Mouse (Mus musculus) left cerebral cortex, postnatal 36 days (tissue): ENCODE data around the gene Medag. TPM values are rescaled to one million over a fixed set of nuclear protein-coding genes. Genes with fewer than 3 reads are reported as not detected.

Experiments
- DNase-seq, 2 experiments: peaks; one replicate each; pipeline ENCODE4 v3.0.0; 2021 to 2022; ENCODE audit warnings: low spot score in 2 of 2, mixed read lengths in 1 of 2
- intact Hi-C: fragments of 180-260 bp; cut with DNase I; formaldehyde crosslinking; loops from one replicate; pipeline ENCODE4 v1.15.1; 2025
- total RNA-seq, 2 experiments: library from RNA; stranded (reverse); gene quantifications; 2 replicates each; pipeline ENCODE4 v1.2.3; 2021

Medag gene
- total RNA-seq, 2 experiments from 2014 or later = 14.5 to 16.5 TPM

GRCm38 (mm10) chr5:149380388-149380916 is 31.1 kb upstream of the Medag start:
- intact Hi-C loops = loop anchor here (5.0 kb wide), 1 partner anchor 62 kb away; no protein-coding TSS in a partner anchor

GRCm38 (mm10) chr5:149381948-149382347 is 29.6 kb upstream of the Medag start:
- DNase-seq = no peak
- intact Hi-C loops = loop anchor here (5.0 kb wide), 1 partner anchor 60 kb away; no protein-coding TSS in a partner anchor

More at GRCm38 (mm10) chr5:149380388-149380916, 31.1 kb upstream of the Medag start:
- peak; percentile 56 to 60 for DNase-seq

- no peak for DNase-seq
- intact Hi-C loops = loop anchor here (5.0 kb wide), 1 partner anchor 60 kb away; no protein-coding TSS in a partner anchor
These were observed 28.9 kb upstream of the Medag start for GRCm38 (mm10) chr5:149382601-149383000.

DNA sequence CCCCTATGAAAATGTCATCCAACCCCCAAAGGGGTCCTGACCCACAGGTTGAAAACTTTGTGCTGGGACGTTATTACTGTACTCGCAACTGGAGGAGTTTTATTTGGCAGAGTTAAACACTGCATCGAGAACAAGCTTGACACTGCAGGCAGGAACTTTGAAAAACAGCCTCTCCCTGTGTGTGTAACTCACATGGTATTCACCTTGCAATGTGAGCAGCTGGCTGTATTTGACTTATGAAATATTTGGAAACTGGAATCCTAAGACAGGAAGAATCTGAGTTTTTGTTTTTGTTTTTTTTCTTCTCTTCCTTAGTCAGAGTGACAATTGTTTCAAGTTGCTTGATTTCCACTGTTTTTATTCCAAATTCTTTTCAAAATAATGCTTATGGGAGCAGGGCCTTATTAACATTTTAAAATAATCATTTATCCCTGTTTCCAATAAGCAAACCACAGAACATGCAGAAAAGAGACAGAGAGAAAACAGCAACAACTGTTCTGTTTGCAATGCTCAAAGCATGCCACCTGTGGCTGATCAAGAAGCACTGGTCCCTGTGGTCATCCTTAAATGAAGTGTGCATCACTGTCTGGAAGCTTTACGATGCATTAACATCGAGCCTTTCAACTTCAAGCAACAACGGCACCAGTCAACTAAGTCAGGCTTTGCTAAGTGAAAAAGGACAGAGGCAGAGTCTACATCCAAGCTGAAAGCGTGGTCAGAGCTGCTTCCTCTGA is 26.2 kb upstream of the Medag start:
- intact Hi-C loops = no loop called here
- no peak for DNase-seq

DNA sequence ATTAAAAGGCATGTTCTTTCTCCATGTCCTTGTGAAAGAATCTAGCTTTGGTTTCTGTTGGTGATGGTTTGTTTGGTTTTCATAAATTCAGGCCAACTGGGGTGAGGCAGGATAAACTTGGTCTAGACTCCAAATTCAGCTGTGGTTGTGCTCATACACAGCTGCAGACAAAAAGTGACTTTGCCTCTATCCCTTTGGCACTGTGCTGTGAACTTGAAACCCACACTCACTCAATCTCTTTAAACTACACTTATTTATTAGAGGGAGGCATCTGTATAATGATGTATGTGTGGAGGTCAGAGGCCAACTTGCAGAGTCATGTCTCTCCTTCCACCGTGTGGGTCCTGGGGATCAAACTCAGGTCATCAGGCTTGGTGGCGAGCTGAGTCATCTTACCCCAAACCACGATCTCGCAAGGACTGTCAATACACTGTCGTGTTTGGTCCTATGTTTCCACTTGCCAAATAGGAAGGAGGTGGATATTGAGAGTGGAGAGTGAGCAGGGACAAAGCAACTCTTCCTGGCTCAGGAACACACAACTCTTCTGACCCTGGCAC is 25.2 kb upstream of the Medag start:
- intact Hi-C loops = no loop called here
- DNase-seq = no peak

GRCm38 (mm10) chr5:149388947-149389346 is 22.6 kb upstream of the Medag start:
- intact Hi-C loops = no loop called here

DNA sequence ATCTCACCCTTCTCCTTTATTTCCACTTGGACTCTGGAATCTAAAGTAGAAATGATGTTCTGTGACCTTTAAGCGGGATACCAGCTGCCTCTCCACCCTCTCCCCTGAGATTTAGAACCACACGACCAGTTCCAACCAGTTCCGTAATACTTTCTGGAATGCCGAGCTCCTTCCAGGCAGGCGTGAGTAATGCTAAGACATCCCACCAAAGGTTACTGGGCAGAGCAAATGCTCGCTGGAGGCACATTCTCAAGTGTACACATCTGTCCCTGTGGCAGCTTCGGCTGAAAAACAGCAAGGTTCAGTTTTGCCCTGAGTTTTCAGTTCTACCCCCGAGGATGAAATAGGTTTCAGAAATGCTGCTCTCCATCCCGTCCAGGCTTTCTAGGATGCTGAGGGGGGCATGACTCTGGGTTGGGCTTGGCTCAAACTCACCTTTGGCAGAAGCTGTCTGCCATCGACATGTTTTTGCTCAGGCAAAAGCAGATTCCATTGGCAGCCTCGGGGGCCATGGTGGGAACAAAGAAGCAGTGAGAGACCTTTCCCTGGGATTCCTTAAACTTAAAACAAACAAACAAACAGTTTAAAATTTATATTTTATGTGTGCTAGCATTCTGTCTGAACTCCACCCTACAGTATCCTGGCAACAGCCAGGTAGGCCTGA is 21.9 kb upstream of the Medag start:
- no peak for DNase-seq
- intact Hi-C loops = no loop called here

More at GRCm38 (mm10) chr5:149388947-149389346, 22.6 kb upstream of the Medag start:
- no peak for DNase-seq

DNA sequence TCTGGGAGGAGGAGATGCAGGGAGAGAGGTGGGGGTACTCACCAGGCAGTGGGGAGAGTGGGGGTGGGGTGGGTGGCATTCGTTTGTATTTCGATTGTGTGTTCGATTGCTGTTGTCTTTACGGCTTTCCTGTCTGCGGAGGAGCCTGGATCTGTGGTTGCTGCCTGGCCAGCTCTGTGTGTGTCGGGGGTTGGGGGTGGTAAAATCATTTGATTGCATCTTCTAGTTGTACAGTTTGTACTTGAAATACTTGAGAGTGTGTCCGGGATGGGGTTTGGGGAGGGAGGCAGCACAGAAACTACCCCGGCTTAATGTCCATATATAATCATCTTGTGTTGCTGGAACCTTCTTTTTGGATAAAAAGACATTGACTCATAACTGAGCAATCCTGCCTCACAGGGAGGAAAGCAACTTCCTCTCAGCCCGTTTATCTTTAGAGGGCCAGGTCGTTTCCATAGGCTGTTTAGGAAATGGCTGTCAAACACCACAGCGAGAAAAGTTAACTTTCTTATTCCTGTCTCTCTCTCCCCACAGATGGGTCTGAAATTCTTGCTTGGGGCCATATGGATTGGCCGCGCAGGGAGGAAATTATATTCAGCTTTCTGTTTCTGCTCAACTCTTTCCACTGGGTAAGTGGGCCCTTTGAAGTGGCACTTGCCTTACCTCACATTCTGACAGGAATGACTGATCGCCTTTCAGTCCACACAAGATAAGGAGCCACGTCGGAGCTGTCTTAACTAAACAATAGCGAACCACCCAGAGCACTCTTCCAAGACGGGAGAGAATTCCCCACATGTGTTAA is 19.8 kb upstream of the Medag start:
- no peak for DNase-seq
- intact Hi-C loops = no loop called here

DNA sequence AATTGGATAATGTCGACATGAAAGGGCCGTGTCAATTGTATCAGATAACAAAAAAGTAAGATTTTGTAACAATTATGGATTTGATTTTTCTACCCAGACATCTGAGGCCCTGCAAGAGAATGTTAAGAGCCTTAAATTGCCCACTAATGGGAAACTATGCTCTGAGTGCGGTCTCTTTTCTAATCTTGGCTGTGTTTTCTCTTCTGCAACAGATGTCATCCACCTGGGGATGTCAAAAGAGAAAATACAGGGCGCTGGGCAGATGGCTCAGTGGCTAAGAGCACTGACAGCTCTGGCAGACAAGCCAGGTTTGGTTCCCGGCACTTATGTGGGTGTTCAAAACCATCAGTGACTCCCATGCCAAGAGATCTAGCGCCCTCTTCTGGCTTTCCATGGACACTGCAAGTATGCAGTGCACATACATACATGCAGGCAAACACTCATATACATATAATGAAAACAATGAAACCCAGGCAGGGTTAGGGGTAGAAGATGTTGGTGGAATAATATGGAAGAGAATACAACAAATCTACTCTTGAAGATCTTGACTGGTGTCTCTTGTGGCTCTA is 19.0 kb upstream of the Medag start:
- intact Hi-C loops = no loop called here
- no peak for DNase-seq

DNA sequence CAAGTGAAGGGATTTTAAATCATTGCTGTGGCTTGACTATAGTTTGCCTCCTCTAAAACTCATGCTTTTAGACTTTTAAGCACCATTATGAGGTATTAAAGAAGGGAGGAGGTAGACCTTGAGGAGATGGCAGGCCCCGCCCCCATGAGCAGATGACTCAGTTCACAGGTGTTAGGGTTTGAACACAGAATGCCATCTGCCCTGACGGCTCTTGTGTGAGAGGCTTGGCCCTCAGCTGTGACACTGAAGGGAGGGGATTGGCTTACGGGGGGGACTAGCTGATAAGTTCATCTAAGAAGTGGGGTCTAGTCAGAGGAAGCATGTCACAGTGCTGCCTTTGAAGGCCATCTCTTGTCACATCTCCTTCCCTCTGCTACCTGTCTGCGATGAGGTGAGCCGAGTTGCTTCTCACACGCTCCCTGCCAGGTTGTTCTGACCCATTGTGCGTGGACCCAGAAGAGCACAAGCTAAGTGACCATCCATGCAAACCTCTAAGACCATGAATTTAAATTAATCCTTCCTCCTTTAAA is 10.0 kb upstream of the Medag start:
- no peak for DNase-seq
- intact Hi-C loops = no loop called here

- no peak for DNase-seq
- intact Hi-C loops = no loop called here
These were observed 9.5 kb upstream of the Medag start for GRCm38 (mm10) chr5:149402029-149402428.

GRCm38 (mm10) chr5:149403386-149403785 is 8.2 kb upstream of the Medag start:
- intact Hi-C loops = no loop called here
- DNase-seq = no peak

- intact Hi-C loops = no loop called here
- DNase-seq = no peak
These were observed 6.8 kb upstream of the Medag start for GRCm38 (mm10) chr5:149404710-149405109.

DNA sequence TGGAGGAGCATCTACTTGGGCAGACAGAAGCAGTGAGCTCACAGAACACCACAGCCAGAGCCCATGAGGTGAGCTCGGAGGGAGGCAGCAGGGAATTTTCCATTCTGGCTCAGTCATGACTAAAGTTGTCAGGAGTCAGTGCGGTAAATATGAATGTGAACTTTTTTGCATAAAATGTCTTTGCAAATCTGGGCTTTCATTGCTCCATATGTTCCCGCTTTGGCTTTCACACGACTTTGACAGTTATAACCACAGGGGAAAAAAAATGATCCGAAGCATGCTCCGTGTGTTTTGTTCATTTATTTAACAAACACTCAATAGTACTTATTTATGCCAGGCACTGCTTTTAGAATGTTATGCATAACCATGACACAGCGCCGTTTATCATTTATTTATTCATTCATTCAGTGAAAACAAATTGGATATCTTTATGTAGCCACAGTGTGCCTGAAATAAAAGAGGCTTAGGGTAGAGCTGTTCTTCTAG is 4.7 kb upstream of the Medag start:
- intact Hi-C loops = no loop called here
- peak; percentile 43 to 58 for DNase-seq

GRCm38 (mm10) chr5:149409502-149409901 is 2.0 kb upstream of the Medag start:
- intact Hi-C loops = no loop called here

DNA sequence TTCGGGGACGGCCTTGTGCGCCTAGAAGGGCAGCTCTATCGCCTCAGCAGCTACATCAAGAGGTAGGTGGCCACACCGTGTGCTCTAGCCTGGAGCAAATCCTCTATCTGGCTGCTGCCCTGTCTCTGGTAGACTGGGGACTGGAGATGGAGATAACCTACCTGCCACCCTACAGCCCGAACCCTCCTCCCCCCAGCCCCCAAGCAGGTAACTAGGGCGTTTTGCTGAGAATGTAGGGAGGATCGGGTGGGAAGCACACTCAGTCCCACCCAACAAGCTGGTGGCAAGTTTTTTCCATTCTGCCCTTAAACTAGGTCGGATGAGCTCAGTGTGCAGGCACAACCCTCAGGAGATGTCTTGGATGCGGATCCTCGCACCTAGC is 636 bp downstream of the Medag start:
- DNase-seq = peak; percentile 31 to 44
- intact Hi-C loops = no loop called here

More at GRCm38 (mm10) chr5:149409502-149409901, 2.0 kb upstream of the Medag start:
- no peak for DNase-seq

- DNase-seq = no peak
- intact Hi-C loops = no loop called here
These were observed 1.1 kb downstream of the Medag start for GRCm38 (mm10) chr5:149412671-149413070.

DNA sequence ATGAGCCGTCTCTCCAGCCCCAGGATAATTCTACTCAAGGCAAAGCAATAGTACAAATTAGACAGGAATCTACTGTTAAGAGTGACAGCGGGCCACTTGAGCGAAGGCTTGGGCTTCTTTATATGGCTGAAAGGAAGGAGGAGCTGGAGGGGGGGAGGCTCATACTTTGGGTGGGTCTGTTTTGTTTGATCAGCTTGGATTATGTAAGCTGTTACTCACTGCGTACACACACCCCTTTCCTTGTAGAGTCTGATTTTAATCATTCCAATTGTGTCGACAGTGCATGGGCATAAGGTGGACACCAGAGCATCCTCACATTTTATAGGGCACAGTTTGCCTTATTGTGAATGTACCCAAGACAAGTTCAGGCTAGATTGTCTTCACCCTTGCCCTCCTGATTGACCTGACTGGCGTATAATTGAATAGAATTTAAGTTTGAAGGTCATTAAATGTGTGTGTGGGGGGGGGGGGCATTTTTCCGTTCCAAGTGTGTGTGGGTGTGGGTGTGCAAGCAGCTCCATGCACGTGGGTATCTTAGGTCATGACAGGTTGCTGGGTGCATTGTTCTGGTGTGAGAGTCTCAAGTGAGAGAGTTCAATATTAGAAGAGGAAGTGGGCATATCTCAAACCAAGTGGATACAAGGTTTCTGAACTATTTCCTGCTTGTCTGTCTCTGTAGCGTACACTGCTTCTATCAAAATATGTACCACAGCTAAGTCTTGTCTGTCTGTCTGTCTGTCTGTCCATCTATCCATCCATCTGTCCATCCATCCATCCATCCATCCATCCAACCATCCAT is 3.0 kb downstream of the Medag start:
- no peak for DNase-seq
- intact Hi-C loops = no loop called here
